Mouse (Mus musculus) frontal cortex, postnatal 25 days (tissue): ENCODE measurements around the gene Znrf2.

Experiments used
- DNase-seq, 2 experiments: peaks; one replicate each; pipeline ENCODE4 v3.0.0; 2022; ENCODE audit warnings: low spot score in 2 of 2

The Znrf2 gene

GRCm38 (mm10) chr6:54914977-54915376 is 98.3 kb downstream of the Znrf2 start:
- DNase-seq = no peak

- no peak for DNase-seq
Measured at GRCm38 (mm10) chr6:54916163-54916562, 99.4 kb downstream of the Znrf2 start.

- DNase-seq = no peak
Measured at GRCm38 (mm10) chr6:54916941-54917340, 100.2 kb downstream of the Znrf2 start.

GRCm38 (mm10) chr6:54917523-54917922 is 100.8 kb downstream of the Znrf2 start:
- DNase-seq = peak; percentile 11 to 18

GRCm38 (mm10) chr6:54918521-54918920 is 101.8 kb downstream of the Znrf2 start:
- DNase-seq = no peak

GRCm38 (mm10) chr6:54924538-54924937 is 107.8 kb downstream of the Znrf2 start:
- DNase-seq = no peak

GRCm38 (mm10) chr6:54925736-54926440 is 109.2 kb downstream of the Znrf2 start:
- no peak for DNase-seq

- no peak for DNase-seq
Measured at GRCm38 (mm10) chr6:54926899-54927298, 110.2 kb downstream of the Znrf2 start.

GRCm38 (mm10) chr6:54927946-54928345 is 111.2 kb downstream of the Znrf2 start:
- no peak for DNase-seq

- no peak for DNase-seq
Measured at GRCm38 (mm10) chr6:54931641-54932040, 114.9 kb downstream of the Znrf2 start.

- DNase-seq = no peak
Measured at GRCm38 (mm10) chr6:54932526-54932925, 115.8 kb downstream of the Znrf2 start.

- DNase-seq = no peak
Measured at GRCm38 (mm10) chr6:54933216-54933615, 116.5 kb downstream of the Znrf2 start.

GRCm38 (mm10) chr6:54933866-54934265 is 117.2 kb downstream of the Znrf2 start:
- DNase-seq = no peak

- no peak for DNase-seq
Measured at GRCm38 (mm10) chr6:54934313-54934712, 117.6 kb downstream of the Znrf2 start.

- no peak for DNase-seq
Measured at GRCm38 (mm10) chr6:54934930-54935329, 118.2 kb downstream of the Znrf2 start.

- DNase-seq = no peak
Measured at GRCm38 (mm10) chr6:54936496-54936895, 119.8 kb downstream of the Znrf2 start.

- DNase-seq = no peak
Measured at GRCm38 (mm10) chr6:54939631-54940030, 122.9 kb downstream of the Znrf2 start.

GRCm38 (mm10) chr6:54940126-54940525 is 123.4 kb downstream of the Znrf2 start:
- DNase-seq = no peak

GRCm38 (mm10) chr6:54941149-54941548 is 124.4 kb downstream of the Znrf2 start:
- no peak for DNase-seq
